In genomic region chr19:42902410-42903021, GRCm38 (mm10) we compare ENCODE assay signal across 10 mouse cellular contexts.
A peak's percentile ranks its signal among the peaks of the same experiment; 100 is the strongest.
DNase-seq lines count a peak whose midpoint lies in the region; ATAC-seq lines count a peak whose summit lies in the region.
"Had no signal": no experiment of that assay in that cellular context is flagged by ENCODE, and none has a peak within 500 bp of the region (broad histone marks: within the 10 kb centered on the region; RNA-seq: fewer than 3 reads in every experiment).

No protein-coding gene starts in this region.

- no peak overlapping the region for H3K9ac ChIP-seq in midbrain, embryonic 11.5 days (ENCODE audit: low read length)

- no peak overlapping the region for H3K4me2 ChIP-seq in midbrain, embryonic 11.5 days

- no peaks in the 10 kb centered on the region for H3K9me3 ChIP-seq in midbrain, embryonic 10.5 days (replicated peaks)
- H3K9me3 ChIP-seq in midbrain, embryonic 11.5 days (ENCODE audit: control insufficient read depth, low read length) = no peaks in the 10 kb centered on the region

- no peak for ATAC-seq in midbrain, embryonic 11.5 days (ENCODE audit: low FRiP score)
- ATAC-seq: intestine, postnatal 0 days had no signal

- H3K36me3 ChIP-seq in midbrain, embryonic 10.5 days = no peaks in the 10 kb centered on the region
- no peaks in the 10 kb centered on the region for H3K36me3 ChIP-seq in midbrain, embryonic 11.5 days (ENCODE audit: control insufficient read depth, insufficient read depth, low read length)

- 81% methylated on average over 6 of the region's 6 CpGs for whole genome bisulfite sequencing in midbrain, embryonic 10.5 days
- WGBS in midbrain, embryonic 11.5 days = 76% methylated on average over 6 of the region's 6 CpGs

- H3K4me1 ChIP-seq in midbrain, embryonic 10.5 days = peaks cover 46% of the 10 kb centered on the region
- H3K4me1 ChIP-seq in midbrain, embryonic 11.5 days (ENCODE audit: control insufficient read depth, insufficient read depth, low read length) = peaks cover 17% of the 10 kb centered on the region

- H3K4me3 ChIP-seq in midbrain, embryonic 10.5 days = no peak overlapping the region
- no peak overlapping the region for H3K4me3 ChIP-seq in midbrain, embryonic 11.5 days (ENCODE audit: low read depth, low read length)

- intact Hi-C loops in left cerebral cortex, postnatal 36 days (cut with DNase I) = no loop called here

- no peaks in the 10 kb centered on the region for H3K27me3 ChIP-seq in midbrain, embryonic 10.5 days (ENCODE audit: low read depth, poor library complexity, severe bottlenecking)
- H3K27me3 ChIP-seq in midbrain, embryonic 11.5 days (ENCODE audit: control insufficient read depth, insufficient read depth, low read length) = no peaks in the 10 kb centered on the region

- peak overlapping the region; percentile 75 for H3K27ac ChIP-seq in midbrain, embryonic 10.5 days (replicated peaks)
- no peak overlapping the region for H3K27ac ChIP-seq in midbrain, embryonic 11.5 days (ENCODE audit: low read depth, low read length)

- no peak for DNase-seq in midbrain, embryonic 10.5 days (ENCODE audit: low spot score)
- no peak for DNase-seq in midbrain, embryonic 11.5 days (ENCODE audit: low spot score, missing footprints)
- DNase-seq in frontal cortex, postnatal 14 days (ENCODE audit: low spot score in 2 of 2) = peak; percentile 25 to 37
- DNase-seq in left cerebral cortex, postnatal 36 days (ENCODE audit: low spot score in 2 of 2) = peak; percentile 18 to 21
- DNase-seq in kidney, adult 18-20 months = no peak
- no peak for DNase-seq in thymus, postnatal 10 days (ENCODE audit: low spot score in 2 of 2)
- DNase-seq in urinary bladder, postnatal 10 days (ENCODE audit: low spot score) = no peak
- DNase-seq: adrenal gland, adult 2 months; thymus, postnatal 25 days had no signal

Comparison
In these comparisons a context has a peak if more than half of its experiments do, and no peak if none do; other contexts are left out.
1. DNase-seq: peak in frontal cortex, postnatal 14 days (2 of 2) and left cerebral cortex, postnatal 36 days (2 of 2); none in midbrain, embryonic 10.5 days (single experiment), midbrain, embryonic 11.5 days (single experiment), kidney, adult 18-20 months (single experiment), thymus, postnatal 10 days (0 of 2) and urinary bladder, postnatal 10 days (single experiment).